In genomic region chr6:47799079-47799478, GRCm38 (mm10) we compare ENCODE assay signal across 8 mouse cellular contexts. TPM values are rescaled to one million over a fixed set of nuclear protein-coding genes. Genes with fewer than 3 reads are reported as not detected.
A peak's percentile ranks its signal among the peaks of the same experiment; 100 is the strongest.
DNase-seq lines count a peak whose midpoint lies in the region; ATAC-seq and TF ChIP-seq lines count a peak whose summit lies in the region.

No protein-coding gene starts in this region.

- H3K9me3 ChIP-seq in G1E (replicated peaks), result no peaks in the 10 kb centered on the region

- ATAC-seq in cerebellum, adult (ENCODE audit: insufficient number of reproducible peaks, low FRiP score, low TSS enrichment), result no peak
- ATAC-seq in G1E (ENCODE audit: extremely low read depth, insufficient number of reproducible peaks, low FRiP score, poor library complexity, severe bottlenecking), result peak; percentile 28; the same call in 1 of the 2 replicates
- ATAC-seq in common myeloid progenitor, adult 5-6 weeks (replicated peaks; ENCODE audit: low read depth, poor library complexity, severe bottlenecking), result peak; percentile 94
- ATAC-seq in megakaryocyte, adult 5-6 weeks (ENCODE audit: poor library complexity, severe bottlenecking), result peak; percentile 92

- no peaks in the 10 kb centered on the region for H3K27me3 ChIP-seq in G1E (ENCODE audit: insufficient read depth, low read length)

- H3K36me3 ChIP-seq in G1E (replicated peaks), result peaks cover 96% of the 10 kb centered on the region

- peak; percentile 71 for TF ChIP-seq CTCF in G1E (IDR thresholded peaks at IDR 0.05; ENCODE audit: low read depth, low read length)

- peak; percentile 47 to 58 for DNase-seq in cerebellum, adult 18-20 months
- peak; percentile 35 for DNase-seq in G1E (ENCODE audit: low spot score)
- peak; percentile 36 to 48 for DNase-seq in heart, adult 9 months (ENCODE audit: low spot score in 2 of 2)
- peak; percentile 76 for DNase-seq in kidney, postnatal 14 days
- DNase-seq in spleen, postnatal 36 days (ENCODE audit: low spot score in 2 of 2), result peak; percentile 60 to 72

- no peaks in the 10 kb centered on the region for H3K4me1 ChIP-seq in G1E (ENCODE audit: insufficient read depth, low read depth, low read length)

- no peak overlapping the region for H3K4me3 ChIP-seq in G1E (ENCODE audit: low read depth, low read length)

RNA-seq across cellular contexts. Expression of gene Pdia4, which starts 14.2 kb away (rescaled TPM):
- total RNA-seq in G1E (2014; fragmentation: Nextera tagmentation) (46.6 and 55.0 TPM in 2 replicates), G1E (2017) (95.8 and 96.7 TPM in 2 replicates)
- polyA plus RNA-seq in G1E (2012), result 4.0 and 5.0 TPM in 2 replicates
- total RNA-seq in common myeloid progenitor, adult 5-6 weeks (2017), result 206 and 214 TPM in 2 replicates
- 50.6 and 54.3 TPM in 2 replicates for total RNA-seq in megakaryocyte, adult 5-6 weeks (2015)
- 166 TPM in 2 replicates for total RNA-seq in megakaryocyte, adult 5-6 weeks (2017)

RNA-seq across cellular contexts. Expression of gene Zfp786, which starts 31.6 kb away (rescaled TPM):
- total RNA-seq in G1E (2014; fragmentation: Nextera tagmentation) (2.7 and 9.3 TPM in 2 replicates), G1E (2017) (0.99 and 1.1 TPM in 2 replicates)
- polyA plus RNA-seq in G1E (2012), result 0.20 and 0.26 TPM in 2 replicates
- total RNA-seq in common myeloid progenitor, adult 5-6 weeks (2017), result 2.2 and 3.2 TPM in 2 replicates
- 0.05 TPM in 1 of 2 replicates, not detected in the other for total RNA-seq in megakaryocyte, adult 5-6 weeks (2015)
- total RNA-seq in megakaryocyte, adult 5-6 weeks (2017), result not detected in 2 replicates

RNA-seq across cellular contexts. Expression of gene Zfp398, which starts 36.4 kb away (rescaled TPM):
- total RNA-seq in G1E (2014; fragmentation: Nextera tagmentation) (27.5 and 32.3 TPM in 2 replicates), G1E (2017) (12.6 and 15.7 TPM in 2 replicates)
- polyA plus RNA-seq in G1E (2012), result 4.1 and 4.6 TPM in 2 replicates
- 21.2 and 21.8 TPM in 2 replicates for total RNA-seq in common myeloid progenitor, adult 5-6 weeks (2017)
- 10.1 and 10.4 TPM in 2 replicates for total RNA-seq in megakaryocyte, adult 5-6 weeks (2015)
- 10.5 and 15.6 TPM in 2 replicates for total RNA-seq in megakaryocyte, adult 5-6 weeks (2017)
